Mouse (Mus musculus): ENCODE data around the gene Mfng.

DNA sequence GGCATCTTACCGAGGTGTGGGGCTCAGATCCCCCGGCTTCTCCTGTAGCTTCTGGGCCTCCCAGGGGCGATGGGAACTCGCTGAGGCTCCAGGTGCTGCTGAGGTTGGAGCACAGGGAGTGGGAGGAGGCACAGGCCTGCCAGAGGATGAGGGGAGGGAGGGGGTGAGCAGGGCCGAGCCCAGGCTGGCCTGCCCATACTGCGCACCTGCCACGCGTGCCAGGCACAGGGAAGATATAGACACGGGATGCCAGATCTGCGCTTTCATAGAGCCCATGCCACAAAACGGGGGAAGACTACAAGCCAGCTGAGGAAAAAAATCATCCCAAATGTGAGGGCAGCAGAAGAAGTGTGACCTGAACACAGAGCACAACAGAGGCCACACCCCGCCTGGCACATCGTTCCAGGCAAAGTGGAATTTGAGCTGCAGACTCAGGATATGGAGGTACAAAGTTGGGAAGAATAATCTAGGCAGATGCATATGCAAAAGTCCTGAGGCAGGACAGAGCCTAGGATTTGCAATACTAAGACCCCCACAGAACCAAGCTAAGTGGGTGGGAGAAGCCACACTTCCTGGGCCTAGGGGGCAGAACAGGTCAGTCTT, 16.5 kb upstream of the Mfng start:
- TF ChIP-seq CTCF (IDR thresholded peaks at IDR 0.05; ENCODE audit: insufficient read depth, low read length) (no peak), POLR2A (IDR thresholded peaks at IDR 0.05; ENCODE audit: borderline replicate concordance, extremely low read depth, low read depth, low read length) (no peak)

All from lung, adult 2 months (tissue).